Mouse (Mus musculus) frontal cortex, adult (tissue): Measurements from ENCODE around the gene Mgat2.

Experiments
- ATAC-seq: cut with Nextera tagmentation; 2 replicates; pipeline ENCODE4 v1.9.2; 2017; ENCODE audit warnings: mild to moderate bottlenecking, moderate library complexity, mixed read lengths; ENCODE audit not compliant: low TSS enrichment

The Mgat2 gene

GRCm38 (mm10) chr12:69211057-69211456, 27.1 kb downstream of the Mgat2 start:
- no peak for ATAC-seq

GRCm38 (mm10) chr12:69213186-69213777, 29.3 kb downstream of the Mgat2 start:
- no peak for ATAC-seq

- no peak for ATAC-seq
Observed at GRCm38 (mm10) chr12:69214393-69214792, 30.4 kb downstream of the Mgat2 start.

GRCm38 (mm10) chr12:69215000-69215785, 31.2 kb downstream of the Mgat2 start:
- peak; percentile 41; the same call in 1 of the 2 replicates for ATAC-seq

GRCm38 (mm10) chr12:69216587-69216986, 32.6 kb downstream of the Mgat2 start:
- ATAC-seq: no peak

GRCm38 (mm10) chr12:69220613-69221277, 36.8 kb downstream of the Mgat2 start:
- no peak for ATAC-seq

- peak; percentile 96 for ATAC-seq
Observed at GRCm38 (mm10) chr12:69227776-69228466, 44.0 kb downstream of the Mgat2 start, which contains the start of gene Pole2. Pole2 (minus strand) TSS chr12:69228195.

GRCm38 (mm10) chr12:69229251-69229650, 45.3 kb downstream of the Mgat2 start:
- no peak for ATAC-seq

- ATAC-seq: no peak
Observed at GRCm38 (mm10) chr12:69235782-69236181, 51.8 kb downstream of the Mgat2 start.
